Mouse (Mus musculus) heart, adult 2 months (tissue): Measurements from ENCODE around the gene Mphosph9. TPM values are rescaled to one million over a fixed set of nuclear protein-coding genes. Genes with fewer than 3 reads are reported as not detected.
"Not testable (repeated sequence)": the region's sequence is repeated elsewhere in the genome, so short reads cannot be mapped to it uniquely, and the experiment has no call there.

ENCODE experiments used
- DNase-seq, 2 experiments: peaks; one replicate each; pipeline ENCODE4 v3.0.0; 2021
- H3K27ac ChIP-seq: fragments of 200-600 bp; 2 replicates; pipeline ENCODE4 v1.8.1; 2022
- H3K27me3 ChIP-seq: fragments of 200-500 bp; 2 replicates; pipeline ENCODE4 v1.6.1; 2012; ENCODE audit warnings: mild to moderate bottlenecking, low read length, inconsistent platforms, mixed read lengths; ENCODE audit not compliant: control insufficient read depth, insufficient read depth
- H3K36me3 ChIP-seq: fragments of 200-500 bp; 2 replicates; pipeline ENCODE4 v1.6.1; 2012; ENCODE audit warnings: low read length, inconsistent platforms; ENCODE audit not compliant: control insufficient read depth, insufficient read depth
- H3K4me1 ChIP-seq: fragments of 200-500 bp; 2 replicates; pipeline ENCODE4 v1.6.1; 2011; ENCODE audit warnings: low read length; ENCODE audit not compliant: control insufficient read depth, insufficient read depth
- H3K4me3 ChIP-seq: fragments of 200-600 bp; 2 replicates; pipeline ENCODE4 v1.8.1; 2022
- H3K79me2 ChIP-seq: fragments of 200-500 bp; replicated peaks from 2 replicates; pipeline ENCODE4 v1.6.1; 2012; ENCODE audit warnings: mild to moderate bottlenecking, inconsistent platforms, low read length, moderate library complexity, mixed read lengths; ENCODE audit not compliant: control insufficient read depth, insufficient read depth
- H3K9ac ChIP-seq: fragments of 200-500 bp; 2 replicates; pipeline ENCODE4 v1.6.1; 2012; ENCODE audit warnings: low read depth, mild to moderate bottlenecking, control low read depth, inconsistent platforms, low read length, mixed read lengths
- CTCF ChIP-seq: fragments of 200-600 bp; IDR thresholded peaks from 2 replicates; pipeline ENCODE4 v1.8.1; 2022; ENCODE audit warnings: antibody characterized with exemption, mild to moderate bottlenecking, moderate library complexity
- EP300 ChIP-seq: fragments of 200-500 bp; IDR thresholded peaks from 2 replicates; pipeline ENCODE4 v1.6.1; 2011; ENCODE audit warnings: low read depth, low read length, control low read depth; ENCODE audit not compliant: insufficient read depth
- POLR2A ChIP-seq: fragments of 200-500 bp; IDR thresholded peaks from 2 replicates; pipeline ENCODE4 v1.6.1; 2011; ENCODE audit warnings: mild to moderate bottlenecking, low read depth, low read length, control low read depth; ENCODE audit not compliant: insufficient read depth
- WGBS: fragments of 180-500 bp; shearing (Covaris S2); methylation state at CpG from one replicate; pipeline ENCODE4 v1.1.7; 2018; 5-methylcytosine and 5-hydroxymethylcytosine counted together
- intact Hi-C: fragments of 180-260 bp; cut with DNase I; formaldehyde crosslinking; loops from one replicate; pipeline ENCODE4 v1.15.1; 2025
- polyA plus RNA-seq: library from polyadenylated mRNA; depleted of rRNA; stranded (reverse); fragments of >200 nt; gene quantifications from 2 replicates; pipeline ENCODE4 v1.2.3, GENCODE M21; 2012
- total RNA-seq, 2 experiments: library from RNA; stranded (reverse); gene quantifications; 2 replicates each; pipeline ENCODE4 v1.2.3; 2021

The Mphosph9 gene
- total and polyA plus RNA-seq, 3 experiments = 2.8 to 5.4 (median 4.4) TPM

GRCm38 (mm10) chr5:124364173-124364918, 36.6 kb upstream of the Mphosph9 start:
- Histone ChIP-seq H3K27ac (no peak overlapping the region), H3K9ac (no peak overlapping the region), H3K36me3 (no peaks in the 10 kb centered on the region), H3K4me3 (no peak overlapping the region), H3K27me3 (no peaks in the 10 kb centered on the region), H3K79me2 (no peaks in the 10 kb centered on the region), H3K4me1 (no peaks in the 10 kb centered on the region)
- TF ChIP-seq EP300 (no peak), POLR2A (no peak), CTCF (no peak)
- 87% methylated on average over 6 of the region's 6 CpGs for WGBS
- no peak for DNase-seq
- intact Hi-C loops = no loop called here

- H3K27ac ChIP-seq, intact Hi-C loops, H3K36me3 ChIP-seq, H3K79me2 ChIP-seq, H3K9ac ChIP-seq, H3K27me3 ChIP-seq, DNase-seq, H3K4me3 ChIP-seq, H3K4me1 ChIP-seq: not testable (repeated sequence)
- WGBS = 88% methylated on average over 5 of the region's 5 CpGs
Measured at GRCm38 (mm10) chr5:124362982-124363381, 35.2 kb upstream of the Mphosph9 start, which contains the start of gene Cdk2ap1. TSS of gene Cdk2ap1 (minus strand) at chr5:124363082.

GRCm38 (mm10) chr5:124359641-124360040, 31.9 kb upstream of the Mphosph9 start:
- H3K79me2 ChIP-seq = no peaks in the 10 kb centered on the region
- WGBS = 92% methylated on average over 2 of the region's 2 CpGs

GRCm38 (mm10) chr5:124356695-124357094, 28.9 kb upstream of the Mphosph9 start:
- H3K79me2 ChIP-seq = no peaks in the 10 kb centered on the region
- DNase-seq = no peak
- intact Hi-C loops = no loop called here
- no peak overlapping the region for H3K9ac ChIP-seq
- WGBS = 45% methylated on average over 3 of the region's 3 CpGs
- H3K36me3 ChIP-seq = no peaks in the 10 kb centered on the region
- H3K27ac ChIP-seq = no peak overlapping the region
- H3K4me3 ChIP-seq = no peak overlapping the region
- H3K27me3 ChIP-seq = no peaks in the 10 kb centered on the region
- TF ChIP-seq CTCF (no peak), EP300 (no peak), POLR2A (no peak)
- H3K4me1 ChIP-seq = peaks cover 4% of the 10 kb centered on the region; the same call in 1 of the 2 replicates

More at GRCm38 (mm10) chr5:124359641-124360040, 31.9 kb upstream of the Mphosph9 start:
- intact Hi-C loops = no loop called here
- H3K4me3 ChIP-seq = no peak overlapping the region
- no peaks in the 10 kb centered on the region for H3K36me3 ChIP-seq
- no peak overlapping the region for H3K9ac ChIP-seq
- no peaks in the 10 kb centered on the region for H3K4me1 ChIP-seq
- no peak for DNase-seq
- no peaks in the 10 kb centered on the region for H3K27me3 ChIP-seq
- TF ChIP-seq EP300 (no peak), POLR2A (no peak), CTCF (peak; percentile 69)
- H3K27ac ChIP-seq = no peak overlapping the region

- H3K36me3 ChIP-seq = no peaks in the 10 kb centered on the region
- intact Hi-C loops = no loop called here
Measured at GRCm38 (mm10) chr5:124355425-124355959, 27.7 kb upstream of the Mphosph9 start.

More at GRCm38 (mm10) chr5:124355425-124355959, 27.7 kb upstream of the Mphosph9 start:
- H3K27me3 ChIP-seq = no peaks in the 10 kb centered on the region
- no peaks in the 10 kb centered on the region; the same call in 1 of the 2 replicates for H3K79me2 ChIP-seq
- H3K4me1 ChIP-seq = peaks cover 12% of the 10 kb centered on the region
- H3K4me3 ChIP-seq = peak overlapping the region; percentile 67; the same call in 1 of the 2 replicates
- 10% methylated on average over 12 of the region's 12 CpGs for WGBS
- H3K9ac ChIP-seq = no peak overlapping the region
- TF ChIP-seq EP300 (no peak), CTCF (no peak), POLR2A (no peak)
- no peak for DNase-seq
- no peak overlapping the region for H3K27ac ChIP-seq
